Mouse (Mus musculus) embryonic fibroblast, embryonic 13.5 days (primary cell): ENCODE data around the gene Wdr43.

Experiments
- CTCF ChIP-seq: IDR thresholded peaks from 2 replicates; pipeline ENCODE4 v1.5.1; 2011; ENCODE audit warnings: mild to moderate bottlenecking, control low read depth, low read length, moderate library complexity, borderline replicate concordance; ENCODE audit not compliant: insufficient read depth
- POLR2A ChIP-seq: IDR thresholded peaks from 2 replicates; pipeline ENCODE4 v1.6.1; 2011; ENCODE audit warnings: low read depth, mild to moderate bottlenecking, control low read depth, low read length, moderate library complexity

DNA sequence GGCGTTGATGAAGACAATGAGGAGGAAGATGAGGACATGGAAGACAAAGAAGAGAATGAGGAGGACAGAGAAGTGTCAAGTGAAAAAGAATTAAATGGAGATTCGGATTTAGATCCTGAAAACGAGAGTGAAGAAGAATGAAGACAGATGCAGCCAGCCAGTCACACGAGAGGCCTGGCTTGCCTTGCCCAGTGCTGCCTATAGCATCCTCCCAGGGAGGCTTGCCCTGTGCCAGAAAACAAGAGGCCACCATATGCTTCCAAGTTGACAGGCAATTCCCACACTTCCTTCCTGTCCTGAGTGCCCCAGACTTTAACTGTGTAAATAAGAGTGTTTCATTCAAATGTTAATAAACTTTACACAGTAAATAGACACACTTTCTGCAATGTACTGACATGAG is 41.8 kb downstream of the Wdr43 start:
- TF ChIP-seq POLR2A (no peak), CTCF (no peak)
